Mouse (Mus musculus) frontal cortex, postnatal 14 days (tissue): Measurements from ENCODE around the gene 1110059E24Rik.
"Not testable (repeated sequence)": the region's sequence is repeated elsewhere in the genome, so short reads cannot be mapped to it uniquely, and the experiment has no call there.

ENCODE experiments used
- DNase-seq, 2 experiments: peaks; one replicate each; pipeline ENCODE4 v3.0.0; 2022; ENCODE audit warnings: low spot score in 2 of 2

1110059E24Rik gene

DNA sequence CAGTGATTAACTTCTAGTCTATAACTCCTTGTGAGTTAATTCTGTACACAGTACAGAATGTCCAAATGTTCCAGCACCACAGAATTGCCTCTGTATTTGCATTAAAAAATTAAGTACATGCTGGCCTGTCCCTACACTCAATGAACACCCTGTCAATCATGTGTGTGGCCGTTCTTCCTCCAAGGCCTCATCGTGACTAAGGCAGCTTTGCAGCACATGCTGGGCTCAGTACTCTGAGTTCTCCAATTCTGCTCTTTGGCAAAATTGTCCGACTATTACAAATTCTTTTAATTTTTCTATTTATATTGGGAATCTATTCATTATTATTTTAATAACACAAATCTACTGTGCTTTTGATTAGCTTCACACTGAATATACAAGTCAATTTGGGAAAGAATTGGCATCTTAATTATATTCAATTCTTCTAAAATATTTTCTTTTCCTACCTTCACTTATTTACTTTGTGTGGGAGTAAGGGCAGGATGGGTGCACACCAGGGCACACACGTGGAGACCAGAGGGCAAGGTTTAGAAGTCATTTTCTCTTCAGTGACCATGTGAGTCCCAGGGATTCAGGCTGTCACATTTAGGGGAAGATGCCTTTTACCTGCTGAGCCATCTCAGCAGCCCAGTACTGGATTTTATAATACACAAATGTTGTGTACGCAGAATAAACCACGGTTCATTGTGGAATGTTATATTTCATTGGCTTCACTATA is 26.3 kb downstream of the 1110059E24Rik start:
- DNase-seq: no peak

DNA sequence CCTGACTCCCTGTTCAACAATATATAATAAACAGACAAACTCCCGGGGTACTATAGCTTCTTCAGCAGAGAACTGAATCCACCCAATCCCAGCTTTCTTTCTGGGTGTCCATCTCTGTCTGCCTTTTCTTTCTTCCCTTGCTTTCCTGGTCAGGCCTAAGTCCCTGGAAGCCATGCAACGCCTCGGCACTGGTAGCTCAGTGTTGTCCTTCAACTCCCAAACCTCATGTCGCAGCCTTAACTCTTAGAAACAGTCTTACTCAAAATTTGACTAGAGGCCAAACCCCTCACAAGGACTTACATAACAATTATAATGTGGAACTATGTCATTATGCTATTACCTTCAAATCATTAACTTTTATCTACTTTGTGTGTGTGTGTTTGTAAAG is 28.6 kb downstream of the 1110059E24Rik start:
- no peak for DNase-seq

GRCm38 (mm10) chr19:21623410-21624147 is 29.2 kb downstream of the 1110059E24Rik start:
- DNase-seq: no peak

DNA sequence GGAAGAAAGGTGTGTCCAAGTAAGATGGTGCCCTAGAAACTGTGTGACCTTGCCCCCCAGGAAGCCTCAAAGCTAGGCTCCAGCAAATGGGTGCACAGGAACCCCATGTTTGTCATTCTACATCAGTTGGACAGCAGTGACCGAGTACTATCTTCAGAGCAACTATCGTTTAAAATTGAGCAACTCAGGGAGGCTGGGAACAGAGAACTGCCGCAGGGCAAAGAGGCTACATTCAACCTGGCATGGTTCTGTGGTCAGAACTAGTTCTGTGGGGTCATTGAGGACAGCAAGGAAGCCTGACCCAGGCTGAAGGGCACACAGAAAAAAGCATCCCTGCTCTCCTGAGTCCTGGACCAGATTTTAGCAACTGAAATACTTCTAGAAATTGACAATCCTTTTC is 37.0 kb downstream of the 1110059E24Rik start:
- no peak for DNase-seq

DNA sequence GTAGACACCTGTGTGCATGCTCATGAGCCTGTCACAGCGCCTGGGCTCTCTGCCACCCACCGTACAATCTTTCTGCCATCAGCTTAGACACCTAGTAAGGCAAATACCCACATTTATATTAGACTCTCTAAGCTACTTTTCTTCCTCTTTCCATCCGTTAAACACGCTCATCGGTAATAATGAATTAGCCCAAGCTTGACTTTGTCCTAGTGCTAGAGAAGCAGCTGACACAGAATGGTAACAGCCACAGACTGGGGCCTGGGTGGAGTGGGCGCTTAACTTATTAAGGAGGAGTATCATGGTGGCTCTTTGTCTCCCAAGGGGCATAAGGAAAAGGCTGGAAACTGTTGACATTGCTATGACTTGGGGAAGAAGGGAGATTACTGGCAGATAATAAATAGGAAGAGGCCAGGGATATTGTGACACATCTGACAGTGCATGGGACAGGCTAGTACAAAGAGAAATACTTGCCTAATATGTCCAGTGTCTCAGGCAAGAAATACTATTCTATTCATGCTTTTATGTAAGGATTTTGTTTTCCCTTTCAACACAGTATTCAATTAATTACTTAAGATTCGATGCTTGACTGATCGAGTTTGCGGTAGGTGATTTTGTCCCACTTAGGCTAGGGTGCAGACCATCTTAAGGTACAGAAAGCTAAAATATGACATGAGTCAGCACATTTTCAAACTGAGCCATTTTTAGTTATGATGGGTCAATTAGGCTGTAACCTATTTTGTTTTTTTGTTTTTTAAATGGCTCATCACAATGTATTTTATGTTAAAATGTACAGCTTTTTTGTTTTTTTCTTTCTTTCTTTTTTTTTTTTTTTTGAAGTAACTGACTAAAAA is 40.8 kb downstream of the 1110059E24Rik start:
- DNase-seq: no peak

DNA sequence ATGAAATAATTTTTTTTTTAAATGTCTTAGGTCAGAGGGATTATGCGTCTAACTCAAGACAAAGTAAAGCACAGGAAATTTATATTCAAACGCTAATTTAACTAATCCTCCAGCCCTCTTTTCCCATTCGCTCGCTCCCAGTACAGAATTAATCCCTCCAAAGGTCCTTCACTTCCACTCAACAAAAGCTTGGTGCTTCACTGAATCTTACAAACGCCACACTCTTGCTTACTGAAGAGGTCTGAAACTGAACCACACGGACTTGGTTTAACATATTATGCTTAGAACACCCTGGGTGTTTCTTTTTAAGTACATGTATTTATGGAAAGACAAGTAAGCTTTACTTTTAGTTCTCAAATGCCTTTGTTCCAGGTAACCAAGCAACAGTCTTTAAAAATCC is 41.5 kb downstream of the 1110059E24Rik start:
- DNase-seq: no peak

GRCm38 (mm10) chr19:21610240-21610639 is 42.5 kb downstream of the 1110059E24Rik start:
- DNase-seq: no peak

GRCm38 (mm10) chr19:21605294-21605693 is 47.5 kb downstream of the 1110059E24Rik start:
- DNase-seq: no peak

- no peak for DNase-seq
Measured at GRCm38 (mm10) chr19:21603836-21604235, 48.9 kb downstream of the 1110059E24Rik start.

- no peak for DNase-seq
Measured at GRCm38 (mm10) chr19:21601541-21602101, 51.2 kb downstream of the 1110059E24Rik start.

DNA sequence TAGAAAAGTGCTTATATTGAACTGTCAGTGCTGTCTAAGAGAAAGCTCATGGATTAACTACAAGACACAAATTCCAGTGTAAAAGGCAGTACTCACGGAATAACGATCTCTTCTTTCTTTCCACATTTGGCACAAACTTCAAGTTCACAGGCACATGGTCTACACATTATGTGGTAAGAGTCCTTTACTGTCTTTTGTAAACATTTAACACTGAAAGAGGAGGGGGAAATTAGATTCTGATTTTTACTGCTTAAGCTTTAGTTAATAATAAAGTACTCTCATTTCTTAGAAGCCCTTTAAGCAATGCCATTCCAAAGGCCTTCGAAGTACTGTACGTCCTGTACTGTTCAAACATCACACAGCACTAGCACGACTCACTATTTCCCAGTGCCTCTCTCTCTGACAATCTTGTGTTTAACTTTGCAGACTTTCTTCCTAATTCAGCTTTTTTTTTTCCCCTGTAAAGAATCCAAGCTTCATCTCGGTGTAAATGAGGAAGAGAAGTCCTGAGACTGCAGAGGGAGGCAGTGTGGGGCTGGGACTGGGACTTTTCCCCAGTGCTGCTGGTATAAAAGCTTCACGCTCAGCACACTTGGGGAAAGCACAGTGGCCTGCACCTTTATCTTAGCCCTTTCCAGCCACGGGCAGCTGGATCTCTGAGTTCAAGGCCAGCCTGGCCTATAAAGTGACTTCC is 54.0 kb downstream of the 1110059E24Rik start:
- DNase-seq: no peak

DNA sequence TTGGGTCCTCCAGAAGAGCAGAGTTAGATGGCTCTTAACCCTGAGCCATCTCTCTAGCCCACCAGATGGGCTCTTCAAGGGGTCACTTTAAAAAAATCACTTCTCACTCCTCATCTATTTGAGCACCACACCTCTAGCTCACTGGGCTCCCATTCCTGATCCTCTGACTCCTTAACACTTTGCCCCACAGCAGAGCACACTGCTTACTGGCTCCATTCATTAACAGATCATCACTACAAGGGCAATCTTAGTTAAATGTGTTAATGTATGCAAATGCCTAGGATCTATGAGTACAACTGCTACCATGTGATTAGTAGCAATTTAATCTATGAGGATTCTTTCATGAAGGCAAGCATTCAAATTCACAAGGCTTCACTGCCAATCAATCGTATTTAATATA is 58.1 kb downstream of the 1110059E24Rik start:
- DNase-seq: no peak

- DNase-seq: not testable (repeated sequence)
Measured at GRCm38 (mm10) chr19:21592216-21592615, 60.6 kb downstream of the 1110059E24Rik start.

DNA sequence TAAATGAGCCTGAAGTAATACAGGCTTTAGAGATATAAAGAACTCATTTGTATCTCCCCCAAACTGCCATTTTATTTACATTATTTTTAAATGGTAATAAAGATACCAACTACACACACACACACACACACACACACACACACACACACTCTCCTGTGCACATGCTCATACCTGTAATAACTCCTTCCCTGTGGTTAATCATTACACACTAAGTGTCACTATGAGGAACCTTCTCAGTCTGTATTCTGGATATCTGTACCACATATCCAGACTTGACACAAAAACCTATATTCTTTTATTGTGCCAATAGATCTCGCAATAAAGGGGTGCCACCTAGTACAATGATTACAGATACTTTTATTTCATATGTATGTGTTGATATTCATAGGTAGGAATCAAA is 62.9 kb downstream of the 1110059E24Rik start:
- DNase-seq: no peak

DNA sequence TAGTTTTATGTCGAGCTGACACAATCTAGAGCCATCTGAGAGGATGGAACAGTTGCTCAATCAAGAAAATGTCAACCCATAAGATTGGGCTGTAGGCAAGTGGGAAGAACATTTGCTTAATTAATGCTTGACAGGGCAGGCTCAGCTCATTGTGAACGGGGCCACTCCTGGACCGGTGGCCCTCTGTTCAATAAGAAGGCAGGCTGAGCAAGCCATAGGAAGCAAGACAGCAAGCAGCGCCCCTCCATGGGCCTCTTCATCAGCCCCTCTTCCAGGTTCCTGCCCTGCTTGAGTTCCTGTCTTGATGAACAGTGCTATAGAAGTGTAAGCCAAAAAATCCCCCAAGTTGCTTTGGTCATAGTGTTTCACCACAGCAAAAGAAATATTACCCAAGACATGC is 65.2 kb downstream of the 1110059E24Rik start:
- DNase-seq: no peak

DNA sequence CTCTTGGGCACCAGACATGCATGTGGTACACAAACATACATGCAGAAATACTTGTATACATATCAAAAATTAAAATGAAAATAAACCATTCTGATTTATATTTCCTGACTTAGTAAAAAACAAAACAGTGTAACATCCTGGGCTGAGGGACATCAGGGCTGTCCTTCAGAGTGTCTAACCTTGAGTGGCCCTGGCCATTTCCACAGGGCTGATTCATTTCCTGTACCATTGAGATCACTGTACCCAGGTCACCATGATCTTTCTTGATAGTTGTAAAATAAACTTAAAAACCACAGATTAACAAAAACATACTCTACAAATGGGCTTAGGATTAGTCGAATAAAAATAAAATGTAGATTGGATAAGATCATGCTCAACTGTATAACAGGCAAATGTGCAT is 66.2 kb downstream of the 1110059E24Rik start:
- DNase-seq: no peak

DNA sequence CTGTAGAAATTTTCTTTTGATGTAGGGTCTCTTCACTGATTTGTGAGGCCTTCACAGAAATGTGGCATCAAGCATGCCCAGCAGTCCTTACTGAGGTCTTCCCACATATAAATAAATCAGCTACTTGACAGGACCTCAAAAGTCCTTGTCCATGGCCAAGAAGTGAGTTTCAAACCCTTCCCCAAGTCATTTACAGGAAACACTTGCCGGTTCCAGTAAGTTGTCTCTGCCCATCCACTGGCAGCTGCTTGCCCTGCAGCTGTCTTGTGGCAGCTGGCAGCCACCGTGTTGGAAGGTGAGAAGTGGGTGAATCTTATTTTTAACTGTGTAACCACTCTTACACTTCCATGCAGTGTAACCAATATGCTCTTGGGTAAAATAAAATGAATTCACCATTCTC is 66.9 kb downstream of the 1110059E24Rik start:
- DNase-seq: no peak

DNA sequence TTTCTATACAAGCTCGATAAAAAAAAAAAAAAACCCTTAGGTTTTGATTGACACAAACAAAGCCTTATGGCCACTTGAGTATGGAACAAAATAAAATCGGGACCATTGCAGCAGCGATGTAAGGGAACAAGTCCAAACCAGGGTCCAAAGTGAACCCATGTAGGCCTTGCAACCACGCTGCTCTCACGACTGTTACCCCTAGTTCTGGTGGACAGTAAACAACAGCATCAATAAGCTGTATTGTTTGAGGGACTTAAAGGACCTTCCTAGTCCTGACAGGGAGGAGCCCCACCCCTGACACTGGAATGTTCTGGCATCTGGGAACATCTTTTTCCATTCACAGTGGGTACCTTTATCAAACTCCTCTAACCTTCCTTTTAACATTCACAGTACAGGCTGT is 68.8 kb downstream of the 1110059E24Rik start:
- no peak for DNase-seq

GRCm38 (mm10) chr19:21583523-21583984 is 69.2 kb downstream of the 1110059E24Rik start:
- DNase-seq: no peak

- no peak for DNase-seq
Measured at GRCm38 (mm10) chr19:21581404-21581803, 71.4 kb downstream of the 1110059E24Rik start.

DNA sequence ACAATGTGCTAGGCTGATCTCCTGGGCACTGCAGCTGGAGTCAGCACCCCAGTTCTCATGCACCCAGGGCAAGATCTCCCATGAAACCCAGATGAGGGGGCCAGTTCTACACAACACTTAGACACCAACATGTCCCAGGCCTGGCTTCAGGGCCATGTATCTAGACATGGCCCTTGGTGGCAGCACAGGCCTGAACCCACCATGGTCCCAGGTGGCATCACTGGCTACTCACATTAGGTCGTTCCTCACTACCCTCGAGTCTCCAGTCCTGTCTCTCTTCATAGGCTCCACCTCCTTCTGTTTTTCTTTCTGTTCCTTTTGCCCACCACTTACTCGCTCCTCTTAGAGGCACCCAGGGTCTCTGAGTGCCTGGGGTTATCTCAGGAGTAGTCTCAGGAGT is 72.9 kb downstream of the 1110059E24Rik start:
- no peak for DNase-seq
